Mouse (Mus musculus) bone marrow, adult 2 months (tissue): ENCODE measurements around the gene Cma2.
"Not testable (repeated sequence)": the region's sequence is repeated elsewhere in the genome, so short reads cannot be mapped to it uniquely, and the experiment has no call there.

Source experiments
- CTCF ChIP-seq: fragments of 200-500 bp; IDR thresholded peaks from 2 replicates; pipeline ENCODE4 v1.5.1; 2011; ENCODE audit warnings: low read length, control low read depth; ENCODE audit not compliant: control insufficient read depth, insufficient read depth
- POLR2A ChIP-seq: fragments of 200-500 bp; IDR thresholded peaks from 2 replicates; pipeline ENCODE4 v1.6.1; 2011; ENCODE audit warnings: low read depth, mild to moderate bottlenecking, control low read depth, low read length, borderline replicate concordance; ENCODE audit not compliant: control insufficient read depth

DNA sequence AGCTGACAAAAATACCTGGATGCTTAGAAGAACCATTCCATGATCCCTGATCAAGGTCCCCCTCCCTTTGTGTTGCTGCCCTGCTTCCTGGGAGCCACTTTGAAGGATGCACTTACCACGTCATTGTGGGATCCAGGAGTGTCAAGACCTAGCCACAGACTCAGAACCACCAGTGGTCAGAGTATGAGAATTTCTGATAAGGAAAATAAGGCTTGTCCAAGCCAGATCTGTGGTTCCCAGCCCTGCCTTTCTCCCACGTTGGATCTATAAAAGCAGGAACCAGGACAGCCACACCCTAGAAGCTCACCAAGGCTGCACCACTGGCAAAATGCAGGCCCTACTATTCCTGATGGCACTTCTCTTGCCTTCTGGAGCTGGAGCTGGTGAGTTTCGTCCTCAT lies 66.9 kb downstream of the Cma2 start, which contains the start of gene Mcpt1:
- TF ChIP-seq POLR2A, CTCF: not testable (repeated sequence)
